Mouse (Mus musculus) CH12.LX (cell line): ENCODE results near the gene Entpd7. TPM values are rescaled to one million over a fixed set of nuclear protein-coding genes. Genes with fewer than 3 reads are reported as not detected.
A peak's percentile ranks its signal among the peaks of the same experiment; 100 is the strongest.

Experiments used
- DNase-seq: peaks from one replicate; pipeline ENCODE4 v3.0.0-alpha.2; 2013; ENCODE audit errors: extremely low read depth
- H3K27ac ChIP-seq: 2 replicates; pipeline ENCODE4 v1.5.1; 2012; ENCODE audit warnings: low read depth, mild to moderate bottlenecking, control low read depth, moderate library complexity; ENCODE audit not compliant: insufficient read depth
- H3K27me3 ChIP-seq: replicated peaks from 2 replicates; pipeline ENCODE3; 2012; ENCODE audit warnings: inconsistent platforms
- H3K36me3 ChIP-seq, 2 experiments: replicated peaks in 1 of 2; 2 replicates each; pipeline versions ENCODE3 to v1.6.1; 2012; ENCODE audit warnings: inconsistent platforms in 1 of 2, low read length in 1 of 2, mild to moderate bottlenecking in 1 of 2, mixed read lengths in 1 of 2, moderate library complexity in 1 of 2; ENCODE audit not compliant: control insufficient read depth in 1 of 2, insufficient read depth in 1 of 2
- H3K4me1 ChIP-seq, 2 experiments: 2 replicates each; pipeline ENCODE4 v1.6.1; 2012; ENCODE audit warnings: inconsistent platforms in 1 of 2, moderate library complexity in 1 of 2; ENCODE audit not compliant: insufficient read depth in 2 of 2, control insufficient read depth in 1 of 2
- H3K4me2 ChIP-seq: 2 replicates; pipeline ENCODE4 v1.6.1; 2012; ENCODE audit warnings: low read depth, mild to moderate bottlenecking, control low read depth; ENCODE audit not compliant: poor library complexity, insufficient read depth, severe bottlenecking
- H3K4me3 ChIP-seq, 3 experiments: fragments of 150-350 bp in 1 of 3; sonication (generic) in 1 of 3; replicated peaks in 1 of 3; 2 replicates each; pipeline versions ENCODE3 to v1.5.1; 2011 to 2012; ENCODE audit warnings: low read depth in 2 of 3, low read length in 2 of 3, mild to moderate bottlenecking in 2 of 3, moderate library complexity in 2 of 3, control low read depth in 1 of 3, improper control_type of control experiment in 1 of 3, inconsistent platforms in 1 of 3, mixed read lengths in 1 of 3; ENCODE audit not compliant: poor library complexity in 1 of 3
- H3K79me2 ChIP-seq: replicated peaks from 2 replicates; pipeline ENCODE4 v1.6.1; 2012; ENCODE audit warnings: mild to moderate bottlenecking, moderate library complexity; ENCODE audit not compliant: control insufficient read depth, poor library complexity, insufficient read depth, severe bottlenecking; ENCODE audit errors: extremely low read depth
- H3K9ac ChIP-seq: 2 replicates; pipeline ENCODE4 v1.6.1; 2012; ENCODE audit warnings: low read depth, mild to moderate bottlenecking, control low read depth, moderate library complexity; ENCODE audit not compliant: insufficient read depth
- H3K9me3 ChIP-seq: replicated peaks from 2 replicates; pipeline ENCODE3; 2012; ENCODE audit warnings: low read length, inconsistent platforms, mixed read lengths
- BHLHE40 ChIP-seq: IDR thresholded peaks from 2 replicates; pipeline ENCODE4 v1.6.1; 2011; ENCODE audit warnings: mild to moderate bottlenecking, low read depth, low read length, improper control_type of control experiment
- CTCF ChIP-seq, 2 experiments: IDR thresholded peaks in 1 of 2; conservative IDR thresholded peaks in 1 of 2; 2 replicates each; pipeline ENCODE4 v1.5.1; 2011 to 2012; ENCODE audit warnings: low read depth in 2 of 2, low read length in 2 of 2, improper control_type of control experiment in 1 of 2, inconsistent platforms in 1 of 2, mild to moderate bottlenecking in 1 of 2, moderate library complexity in 1 of 2
- E2F4 ChIP-seq: IDR thresholded peaks from 2 replicates; pipeline ENCODE4 v1.6.1; 2011; ENCODE audit warnings: low read depth, low read length, improper control_type of control experiment; ENCODE audit not compliant: insufficient replicate concordance
- ELF1 ChIP-seq: IDR thresholded peaks from 2 replicates; pipeline ENCODE4 v1.6.1; 2014; ENCODE audit warnings: low read depth, mild to moderate bottlenecking, inconsistent platforms, low read length, improper control_type of control experiment
- ETS1 ChIP-seq: conservative IDR thresholded peaks from 2 replicates; pipeline ENCODE4 v1.6.1; 2012; ENCODE audit warnings: low read depth, mild to moderate bottlenecking, inconsistent platforms, low read length, improper control_type of control experiment, moderate library complexity
- HCFC1 ChIP-seq: IDR thresholded peaks from 2 replicates; pipeline ENCODE4 v1.6.1; 2012; ENCODE audit warnings: low read depth, mild to moderate bottlenecking, inconsistent platforms, low read length, improper control_type of control experiment
- KAT2A ChIP-seq: IDR thresholded peaks from 2 replicates; pipeline ENCODE4 v1.6.1; 2012; ENCODE audit warnings: low read length, improper control_type of control experiment, inconsistent platforms; ENCODE audit not compliant: insufficient replicate concordance
- MAFK ChIP-seq: IDR thresholded peaks from 2 replicates; pipeline ENCODE4 v1.6.1; 2011; ENCODE audit warnings: low read length, improper control_type of control experiment; ENCODE audit not compliant: insufficient replicate concordance
- MAZ ChIP-seq: IDR thresholded peaks from 2 replicates; pipeline ENCODE4 v1.6.1; 2012; ENCODE audit warnings: low read depth, mild to moderate bottlenecking, inconsistent platforms, low read length, improper control_type of control experiment, moderate library complexity
- MEF2A ChIP-seq: IDR thresholded peaks from 2 replicates; pipeline ENCODE4 v1.6.1; 2014; ENCODE audit warnings: low read depth, mild to moderate bottlenecking, inconsistent platforms, low read length, improper control_type of control experiment, borderline replicate concordance
- MYC ChIP-seq: IDR thresholded peaks from 2 replicates; pipeline ENCODE4 v1.6.1; 2011; ENCODE audit warnings: low read depth, mild to moderate bottlenecking, improper control_type of control experiment, low read length
- NRF1 ChIP-seq: IDR thresholded peaks from 2 replicates; pipeline ENCODE4 v1.6.1; 2014; ENCODE audit warnings: low read depth, mild to moderate bottlenecking, inconsistent platforms, low read length, improper control_type of control experiment, moderate library complexity
- POLR2A ChIP-seq: IDR thresholded peaks from 2 replicates; pipeline ENCODE4 v1.6.1; 2011; ENCODE audit warnings: low read depth, mild to moderate bottlenecking, improper control_type of control experiment, low read length
- POLR2AphosphoS2 ChIP-seq: IDR thresholded peaks from 2 replicates; pipeline ENCODE4 v1.6.1; 2011; ENCODE audit warnings: low read depth, low read length, improper control_type of control experiment
- RAD21 ChIP-seq: IDR thresholded peaks from 2 replicates; pipeline ENCODE4 v1.6.1; 2011; ENCODE audit warnings: low read depth, mild to moderate bottlenecking, low read length, improper control_type of control experiment, moderate library complexity
- SMC3 ChIP-seq: IDR thresholded peaks from 2 replicates; pipeline ENCODE4 v1.6.1; 2011; ENCODE audit warnings: low read depth, low read length, improper control_type of control experiment
- USF1 ChIP-seq: IDR thresholded peaks from 2 replicates; pipeline ENCODE4 v1.6.1; 2014; ENCODE audit warnings: low read depth, mild to moderate bottlenecking, inconsistent platforms, low read length, improper control_type of control experiment
- ZC3H11A ChIP-seq: IDR thresholded peaks from 2 replicates; pipeline ENCODE4 v1.6.1; 2012; ENCODE audit warnings: low read depth, mild to moderate bottlenecking, inconsistent platforms, low read length, improper control_type of control experiment
- ZNF384 ChIP-seq: IDR thresholded peaks from 2 replicates; pipeline ENCODE4 v1.6.1; 2012; ENCODE audit warnings: low read depth, low read length, improper control_type of control experiment, inconsistent platforms
- dilution Hi-C: fragments of 300-500 bp; cut with MboI; formaldehyde crosslinking; loops from 2 replicates; pipeline ENCODE4 v1.14.3; 2020; ENCODE audit warnings: low sequenced_read_pairs; ENCODE audit not compliant: extremely low pct_unique_long_range_greater_than_20kb, extremely low pct_ligation_motif_present
- in situ Hi-C: fragments of 300-500 bp; cut with MboI; formaldehyde crosslinking; loops from 3 replicates; pipeline ENCODE4 v1.14.3; 2019; ENCODE audit warnings: low sequenced_read_pairs, low pct_ligation_motif_present, low pct_unique_long_range_greater_than_20kb, mixed read lengths
- polyA plus RNA-seq: library from polyadenylated mRNA; unstranded; fragments of >175 nt; gene quantifications from 2 replicates; pipeline ENCODE4 v1.2.1, GENCODE M21; 2012; ENCODE audit warnings: low read depth; ENCODE audit not compliant: insufficient read length
- total RNA-seq, 2 experiments: library from RNA; depleted of rRNA; stranded (reverse); fragments of 300-350 nt in 1 of 2; fragments of >200 nt in 1 of 2; gene quantifications; 2 replicates each; pipeline ENCODE4 v1.2.3; 2012 to 2014

Entpd7 gene
- total and polyA plus RNA-seq, 3 experiments, result 2.7 to 6.0 (median 4.0) TPM

- peaks cover 0 to 2% of the 10 kb centered on the region in 2 experiments for H3K36me3 ChIP-seq
- no peak overlapping the region for H3K4me3 ChIP-seq
- H3K4me2 ChIP-seq, result no peak overlapping the region
- in situ Hi-C loops, result no loop called here
- TF ChIP-seq CTCF (conservative IDR thresholded peaks at IDR 0.05 in 1 of 2, IDR thresholded peaks at IDR 0.05 in 1 of 2; ENCODE audit: low read depth in 2 of 2, low read length in 2 of 2) (peak; percentile 80 to 91), MAZ (no peak), SMC3 (peak; percentile 91), ZC3H11A (0 out of 2 replicates have a peak, but pooled peaks have one; percentile 1), RAD21 (peak; percentile 82)
- no peak overlapping the region for H3K27ac ChIP-seq
- peaks cover 0 to 21% of the 10 kb centered on the region in 2 experiments; a peak in 3 of 4 replicates for H3K4me1 ChIP-seq
- no peaks in the 10 kb centered on the region for H3K27me3 ChIP-seq
- dilution Hi-C loops, result no loop called here
- H3K9me3 ChIP-seq, result no peaks in the 10 kb centered on the region
- no peaks in the 10 kb centered on the region for H3K79me2 ChIP-seq
- peak; percentile 83 for DNase-seq
- no peak overlapping the region for H3K9ac ChIP-seq
These were observed 33.6 kb upstream of the Entpd7 start for GRCm38 (mm10) chr19:43655735-43656492.

DNA sequence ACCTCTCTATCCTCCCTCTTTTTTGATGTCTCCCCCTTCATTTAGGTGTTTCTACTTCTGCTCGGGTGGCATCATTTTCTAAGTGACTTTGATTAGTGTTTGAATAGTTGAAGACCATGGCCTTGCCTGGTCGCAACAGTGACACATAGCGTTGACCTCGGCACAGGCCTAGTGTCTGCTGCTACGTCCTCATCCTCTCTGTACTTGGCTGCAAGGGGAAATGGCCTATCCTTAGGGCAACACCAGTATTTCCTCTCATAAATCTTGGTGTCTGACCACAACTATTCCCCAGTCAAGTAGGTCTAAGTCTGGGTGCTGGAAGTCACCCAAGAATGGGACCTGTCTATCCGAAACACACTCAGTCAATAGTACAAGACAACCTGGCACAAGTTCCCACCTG is 29.8 kb upstream of the Entpd7 start:
- DNase-seq, result no peak
- TF ChIP-seq BHLHE40 (no peak), POLR2A (no peak), E2F4 (no peak), KAT2A (no peak), ELF1 (no peak), POLR2AphosphoS2 (no peak), MYC (no peak), HCFC1 (no peak), MEF2A (no peak), ETS1 (no peak), CTCF (conservative IDR thresholded peaks at IDR 0.05 in 1 of 2, IDR thresholded peaks at IDR 0.05 in 1 of 2; ENCODE audit: low read depth in 2 of 2, low read length in 2 of 2) (no peak), NRF1 (no peak), ZNF384 (no peak), USF1 (no peak), MAFK (no peak)
- Histone ChIP-seq H3K79me2 (no peaks in the 10 kb centered on the region), H3K36me3 (peaks cover 17 to 33% of the 10 kb centered on the region in 2 experiments), H3K27ac (no peak overlapping the region), H3K4me3 (no peak overlapping the region), H3K27me3 (no peaks in the 10 kb centered on the region), H3K9me3 (no peaks in the 10 kb centered on the region), H3K4me2 (no peak overlapping the region), H3K4me1 (peaks cover 11 to 42% of the 10 kb centered on the region in 2 experiments), H3K9ac (no peak overlapping the region)
- dilution Hi-C loops, result no loop called here
- in situ Hi-C loops, result loop anchor here (5.0 kb wide), 1 partner anchor 32 kb away; no protein-coding TSS in a partner anchor
